Mouse (Mus musculus): ENCODE measurements around the gene Acnat1.
"Not testable (repeated sequence)": the region's sequence is repeated elsewhere in the genome, so short reads cannot be mapped to it uniquely, and the experiment has no call there.

Acnat1 gene

GRCm38 (mm10) chr4:49456171-49456570, 17.5 kb downstream of the Acnat1 start:
- DNase-seq (ENCODE audit: low read depth): no peak

- DNase-seq (ENCODE audit: low read depth): no peak
Measured at GRCm38 (mm10) chr4:49451848-49452551, 21.7 kb downstream of the Acnat1 start.

GRCm38 (mm10) chr4:49451133-49451847, 22.4 kb downstream of the Acnat1 start:
- not testable (repeated sequence) for DNase-seq (ENCODE audit: low read depth)

- not testable (repeated sequence) for DNase-seq (ENCODE audit: low read depth)
Measured at GRCm38 (mm10) chr4:49436968-49437367, 36.7 kb downstream of the Acnat1 start.

- not testable (repeated sequence) for DNase-seq (ENCODE audit: low read depth)
Measured at GRCm38 (mm10) chr4:49410151-49410550, 63.6 kb downstream of the Acnat1 start.

GRCm38 (mm10) chr4:49407957-49408356, 65.8 kb downstream of the Acnat1 start, which contains the start of gene Acnat2:
Gene Acnat2, minus strand, starts transcription at chr4:49408151.
- DNase-seq (ENCODE audit: low read depth): not testable (repeated sequence)
